Mouse (Mus musculus): Measurements from ENCODE around the gene Phrf1. TPM values are rescaled to one million over a fixed set of nuclear protein-coding genes. Genes with fewer than 3 reads are reported as not detected.

Gene Phrf1
- polyA plus RNA-seq, 2 experiments, result 42.6 to 65.9 TPM

- Histone ChIP-seq H3K36me3 (ENCODE audit: control insufficient read depth, insufficient read depth, low read length) (peaks cover 16% of the 10 kb centered on the region; the same call in 1 of the 2 replicates), H3K4me3 (replicated peaks; ENCODE audit: low read length) (peak overlapping the region; percentile 39), H3K27ac (replicated peaks; ENCODE audit: low read depth, low read length) (no peak overlapping the region), H3K4me2 (replicated peaks; ENCODE audit: low read depth, low read length, severe bottlenecking) (peak overlapping the region; percentile 79), H3K4me1 (ENCODE audit: control insufficient read depth, insufficient read depth, low read length) (peaks cover 4% of the 10 kb centered on the region; the same call in 1 of the 2 replicates), H3K27me3 (ENCODE audit: control insufficient read depth, insufficient read depth, low read length) (peaks cover 42% of the 10 kb centered on the region), H3K9me3 (ENCODE audit: control insufficient read depth, low read length) (no peaks in the 10 kb centered on the region), H3K9ac (ENCODE audit: low read depth, low read length, severe bottlenecking) (peak overlapping the region; percentile 53; the same call in 1 of the 2 replicates)
- ATAC-seq (ENCODE audit: low FRiP score, low read depth) (no peak), DNase-seq (ENCODE audit: low spot score) (no peak)
- 12% methylated on average over 15 of the region's 22 CpGs for WGBS
- no peak for TF ChIP-seq POLR2A (IDR thresholded peaks at IDR 0.05; ENCODE audit: borderline replicate concordance, extremely low read depth, insufficient read depth, insufficient read length)
These were observed 65.9 kb downstream of the Phrf1 start for GRCm38 (mm10) chr7:141294479-141294878.

DNA sequence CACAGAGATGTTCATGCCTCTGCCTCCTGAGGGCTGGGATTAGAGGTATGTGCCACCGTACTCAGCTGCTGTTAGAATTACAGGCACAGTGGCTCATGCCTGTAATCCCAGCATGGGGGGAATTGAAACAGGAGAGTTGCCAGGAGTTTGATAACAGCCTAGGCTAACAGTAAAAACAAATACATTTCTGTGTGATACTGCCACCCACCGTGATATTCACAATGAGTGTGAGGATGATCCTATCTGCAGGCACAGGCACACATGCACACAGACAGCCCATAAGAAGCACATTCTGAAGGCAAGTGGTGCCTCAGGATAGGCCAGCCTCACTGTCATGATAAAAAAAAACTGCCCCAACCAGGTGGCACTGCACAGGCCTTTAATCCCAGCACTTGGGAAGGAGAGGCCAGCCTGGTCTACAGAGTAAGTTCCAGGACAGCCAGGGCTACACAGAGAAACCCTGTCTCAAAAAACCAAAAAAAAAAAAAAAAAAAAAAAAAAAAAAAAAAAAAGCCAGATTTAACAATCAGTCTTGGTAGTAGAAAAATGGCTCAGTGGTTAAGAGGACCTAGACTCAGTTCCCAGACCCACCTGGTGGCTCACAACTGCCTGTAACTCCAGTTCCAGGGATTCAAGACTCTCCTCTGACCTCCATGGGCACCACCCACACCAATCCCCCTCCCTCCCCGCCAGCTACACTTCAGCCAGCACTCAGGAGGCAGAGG lies 69.5 kb downstream of the Phrf1 start:
- Histone ChIP-seq H3K27ac (replicated peaks; ENCODE audit: low read depth, low read length) (no peak overlapping the region), H3K27me3 (ENCODE audit: control insufficient read depth, insufficient read depth, low read length) (peaks cover 25% of the 10 kb centered on the region), H3K9me3 (ENCODE audit: control insufficient read depth, low read length) (no peaks in the 10 kb centered on the region), H3K36me3 (ENCODE audit: control insufficient read depth, insufficient read depth, low read length) (peaks cover 43% of the 10 kb centered on the region), H3K4me3 (replicated peaks; ENCODE audit: low read length) (no peak overlapping the region), H3K9ac (ENCODE audit: low read depth, low read length, severe bottlenecking) (no peak overlapping the region), H3K4me2 (replicated peaks; ENCODE audit: low read depth, low read length, severe bottlenecking) (no peak overlapping the region), H3K4me1 (ENCODE audit: control insufficient read depth, insufficient read depth, low read length) (no peaks in the 10 kb centered on the region)
- ATAC-seq (ENCODE audit: low FRiP score, low read depth) (no peak), DNase-seq (ENCODE audit: low spot score) (no peak)
- no peak for TF ChIP-seq POLR2A (IDR thresholded peaks at IDR 0.05; ENCODE audit: borderline replicate concordance, extremely low read depth, insufficient read depth, insufficient read length)
- 82% methylated on average over 3 of the region's 3 CpGs for WGBS

GRCm38 (mm10) chr7:141299175-141299574 lies 70.6 kb downstream of the Phrf1 start:
- WGBS, result 95% methylated on average over 8 of the region's 8 CpGs
- no peak for DNase-seq (ENCODE audit: low spot score)
- H3K27ac ChIP-seq (replicated peaks; ENCODE audit: low read depth, low read length), result no peak overlapping the region

GRCm38 (mm10) chr7:141301386-141301785 lies 72.8 kb downstream of the Phrf1 start:
- H3K4me2 ChIP-seq (replicated peaks; ENCODE audit: low read depth, low read length, severe bottlenecking), result no peak overlapping the region
- H3K27ac ChIP-seq (replicated peaks; ENCODE audit: low read depth, low read length), result no peak overlapping the region
- ATAC-seq (ENCODE audit: low FRiP score, low read depth), result no peak
- no peak for TF ChIP-seq POLR2A (IDR thresholded peaks at IDR 0.05; ENCODE audit: borderline replicate concordance, extremely low read depth, insufficient read depth, insufficient read length)
- WGBS, result 96% methylated on average over 9 of the region's 9 CpGs
- H3K27me3 ChIP-seq (ENCODE audit: control insufficient read depth, insufficient read depth, low read length), result no peaks in the 10 kb centered on the region
- DNase-seq (ENCODE audit: low spot score), result no peak
- H3K4me3 ChIP-seq (replicated peaks; ENCODE audit: low read length), result no peak overlapping the region
- no peaks in the 10 kb centered on the region for H3K4me1 ChIP-seq (ENCODE audit: control insufficient read depth, insufficient read depth, low read length)
- no peaks in the 10 kb centered on the region for H3K9me3 ChIP-seq (ENCODE audit: control insufficient read depth, low read length)
- peaks cover 74% of the 10 kb centered on the region for H3K36me3 ChIP-seq (ENCODE audit: control insufficient read depth, insufficient read depth, low read length)
- no peak overlapping the region for H3K9ac ChIP-seq (ENCODE audit: low read depth, low read length, severe bottlenecking)

More at GRCm38 (mm10) chr7:141299175-141299574, 70.6 kb downstream of the Phrf1 start:
- no peak overlapping the region for H3K4me3 ChIP-seq (replicated peaks; ENCODE audit: low read length)
- no peak overlapping the region for H3K9ac ChIP-seq (ENCODE audit: low read depth, low read length, severe bottlenecking)
- H3K4me2 ChIP-seq (replicated peaks; ENCODE audit: low read depth, low read length, severe bottlenecking), result no peak overlapping the region
- no peak for ATAC-seq (ENCODE audit: low FRiP score, low read depth)
- H3K9me3 ChIP-seq (ENCODE audit: control insufficient read depth, low read length), result no peaks in the 10 kb centered on the region
- no peaks in the 10 kb centered on the region for H3K4me1 ChIP-seq (ENCODE audit: control insufficient read depth, insufficient read depth, low read length)
- no peak for TF ChIP-seq POLR2A (IDR thresholded peaks at IDR 0.05; ENCODE audit: borderline replicate concordance, extremely low read depth, insufficient read depth, insufficient read length)
- H3K36me3 ChIP-seq (ENCODE audit: control insufficient read depth, insufficient read depth, low read length), result peaks cover 53% of the 10 kb centered on the region
- peaks cover 14% of the 10 kb centered on the region for H3K27me3 ChIP-seq (ENCODE audit: control insufficient read depth, insufficient read depth, low read length)

DNA sequence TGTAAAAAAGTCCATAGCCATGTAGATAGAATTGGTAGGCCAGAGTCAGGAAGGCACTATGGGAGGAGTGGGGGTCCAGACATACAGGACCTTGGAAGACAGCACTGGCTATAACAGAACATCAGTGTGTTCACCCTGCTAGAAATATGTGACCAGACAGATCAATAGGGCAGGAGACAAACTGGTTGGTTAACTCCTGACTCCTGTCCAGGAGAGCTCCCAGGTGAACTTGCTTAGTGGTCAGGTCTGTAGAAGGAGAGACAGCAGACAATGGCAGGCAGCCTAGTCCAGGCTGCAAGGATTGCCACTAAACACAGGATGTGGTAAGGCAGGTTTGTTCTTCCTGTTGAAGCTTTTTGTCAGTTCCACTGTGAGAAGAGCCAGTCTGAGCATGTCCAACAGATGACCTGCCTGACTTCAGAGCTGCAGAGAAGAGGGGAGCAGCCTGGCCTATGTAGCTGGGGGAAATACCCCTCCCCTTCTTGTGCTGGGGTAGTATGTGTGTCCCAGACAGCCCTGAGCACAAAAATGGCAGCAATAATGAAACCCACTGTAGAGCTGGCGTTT lies 74.2 kb downstream of the Phrf1 start:
- no peaks in the 10 kb centered on the region for H3K9me3 ChIP-seq (ENCODE audit: control insufficient read depth, low read length)
- H3K27ac ChIP-seq (replicated peaks; ENCODE audit: low read depth, low read length), result no peak overlapping the region
- TF ChIP-seq POLR2A (IDR thresholded peaks at IDR 0.05; ENCODE audit: borderline replicate concordance, extremely low read depth, insufficient read depth, insufficient read length), result no peak
- DNase-seq (ENCODE audit: low spot score) (no peak), ATAC-seq (ENCODE audit: low FRiP score, low read depth) (no peak)
- no peak overlapping the region for H3K4me3 ChIP-seq (replicated peaks; ENCODE audit: low read length)
- peaks cover 76% of the 10 kb centered on the region for H3K36me3 ChIP-seq (ENCODE audit: control insufficient read depth, insufficient read depth, low read length)
- 81% methylated on average over 1 of the region's 1 CpGs for WGBS
- H3K9ac ChIP-seq (ENCODE audit: low read depth, low read length, severe bottlenecking), result no peak overlapping the region
- H3K27me3 ChIP-seq (ENCODE audit: control insufficient read depth, insufficient read depth, low read length), result no peaks in the 10 kb centered on the region
- no peaks in the 10 kb centered on the region for H3K4me1 ChIP-seq (ENCODE audit: control insufficient read depth, insufficient read depth, low read length)
- H3K4me2 ChIP-seq (replicated peaks; ENCODE audit: low read depth, low read length, severe bottlenecking), result no peak overlapping the region
